Mouse (Mus musculus): ENCODE results near the gene Snd1. TPM values are rescaled to one million over a fixed set of nuclear protein-coding genes. Genes with fewer than 3 reads are reported as not detected.

Snd1 gene
- polyA plus RNA-seq, 1 experiment, result 155 TPM

- Histone ChIP-seq H3K36me3 (ENCODE audit: control insufficient read depth, insufficient read depth) (peaks cover 20% of the 10 kb centered on the region), H3K79me3 (ENCODE audit: low read depth) (peaks cover 52% of the 10 kb centered on the region), H3K4me3 (ENCODE audit: insufficient read depth, poor library complexity, severe bottlenecking) (no peak overlapping the region), H3K79me2 (ENCODE audit: control insufficient read depth, insufficient read depth) (peaks cover 92% of the 10 kb centered on the region), H3K27me3 (ENCODE audit: control insufficient read depth, insufficient read depth, insufficient read length) (no peaks in the 10 kb centered on the region), H3ac (ENCODE audit: control insufficient read depth, insufficient read length, low read depth) (no peak overlapping the region)
- TF ChIP-seq FOSL1 (IDR thresholded peaks at IDR 0.05; ENCODE audit: insufficient read depth, low read length, poor library complexity, severe bottlenecking) (no peak), MYOD1 (IDR thresholded peaks at IDR 0.05; ENCODE audit: control insufficient read depth, insufficient read length, low read depth) (no peak), MYOG (IDR thresholded peaks at IDR 0.05; ENCODE audit: control insufficient read depth, extremely low read depth, insufficient read length) (no peak), USF1 (IDR thresholded peaks at IDR 0.05; ENCODE audit: low read depth) (no peak), CEBPB (IDR thresholded peaks at IDR 0.05; ENCODE audit: low read depth) (no peak), CTCF (IDR thresholded peaks at IDR 0.05; ENCODE audit: control insufficient read depth, insufficient read depth, insufficient read length) (no peak), MAX (IDR thresholded peaks at IDR 0.05) (no peak)
These were observed 143.4 kb downstream of the Snd1 start for GRCm38 (mm10) chr6:28618299-28618698.

GRCm38 (mm10) chr6:28618751-28619153 lies 143.8 kb downstream of the Snd1 start:
- TF ChIP-seq MYOG (IDR thresholded peaks at IDR 0.05; ENCODE audit: control insufficient read depth, extremely low read depth, insufficient read length), result no peak
- TF ChIP-seq USF1 (IDR thresholded peaks at IDR 0.05; ENCODE audit: low read depth), result no peak
- no peak for TF ChIP-seq CEBPB (IDR thresholded peaks at IDR 0.05; ENCODE audit: low read depth)
- TF ChIP-seq MAX (IDR thresholded peaks at IDR 0.05), result no peak
- TF ChIP-seq CTCF (IDR thresholded peaks at IDR 0.05; ENCODE audit: control insufficient read depth, insufficient read depth, insufficient read length), result no peak
- Histone ChIP-seq H3K27me3 (ENCODE audit: control insufficient read depth, insufficient read depth, insufficient read length) (no peaks in the 10 kb centered on the region), H3ac (ENCODE audit: control insufficient read depth, insufficient read length, low read depth) (no peak overlapping the region), H3K79me3 (ENCODE audit: low read depth) (peaks cover 51% of the 10 kb centered on the region), H3K79me2 (ENCODE audit: control insufficient read depth, insufficient read depth) (peaks cover 92% of the 10 kb centered on the region), H3K4me3 (ENCODE audit: insufficient read depth, poor library complexity, severe bottlenecking) (no peak overlapping the region), H3K36me3 (ENCODE audit: control insufficient read depth, insufficient read depth) (peaks cover 20% of the 10 kb centered on the region)

- no peak overlapping the region for H3K4me3 ChIP-seq (ENCODE audit: insufficient read depth, poor library complexity, severe bottlenecking)
- TF ChIP-seq USF1 (IDR thresholded peaks at IDR 0.05; ENCODE audit: low read depth), result no peak
- TF ChIP-seq MAX (IDR thresholded peaks at IDR 0.05), result no peak
- no peak for TF ChIP-seq FOSL1 (IDR thresholded peaks at IDR 0.05; ENCODE audit: insufficient read depth, low read length, poor library complexity, severe bottlenecking)
- TF ChIP-seq MYOG (IDR thresholded peaks at IDR 0.05; ENCODE audit: control insufficient read depth, extremely low read depth, insufficient read length), result no peak
- TF ChIP-seq CTCF (IDR thresholded peaks at IDR 0.05; ENCODE audit: control insufficient read depth, insufficient read depth, insufficient read length), result no peak
- TF ChIP-seq MYOD1 (IDR thresholded peaks at IDR 0.05; ENCODE audit: control insufficient read depth, insufficient read length, low read depth), result no peak
- no peak for TF ChIP-seq CEBPB (IDR thresholded peaks at IDR 0.05; ENCODE audit: low read depth)
- peaks cover 91% of the 10 kb centered on the region for H3K79me2 ChIP-seq (ENCODE audit: control insufficient read depth, insufficient read depth)
These were observed 146.5 kb downstream of the Snd1 start for GRCm38 (mm10) chr6:28621431-28621830.

GRCm38 (mm10) chr6:28621961-28622360 lies 147.0 kb downstream of the Snd1 start:
- Histone ChIP-seq H3K4me3 (ENCODE audit: insufficient read depth, poor library complexity, severe bottlenecking) (no peak overlapping the region), H3K79me2 (ENCODE audit: control insufficient read depth, insufficient read depth) (peaks cover 89% of the 10 kb centered on the region), H3K27me3 (ENCODE audit: control insufficient read depth, insufficient read depth, insufficient read length) (no peaks in the 10 kb centered on the region), H3K36me3 (ENCODE audit: control insufficient read depth, insufficient read depth) (peaks cover 41% of the 10 kb centered on the region), H3K79me3 (ENCODE audit: low read depth) (peaks cover 29% of the 10 kb centered on the region), H3ac (ENCODE audit: control insufficient read depth, insufficient read length, low read depth) (no peak overlapping the region)
- TF ChIP-seq CTCF (IDR thresholded peaks at IDR 0.05; ENCODE audit: control insufficient read depth, insufficient read depth, insufficient read length), result no peak
- TF ChIP-seq MAX (IDR thresholded peaks at IDR 0.05), result no peak
- TF ChIP-seq MYOD1 (IDR thresholded peaks at IDR 0.05; ENCODE audit: control insufficient read depth, insufficient read length, low read depth), result no peak

More at GRCm38 (mm10) chr6:28621431-28621830, 146.5 kb downstream of the Snd1 start:
- Histone ChIP-seq H3K36me3 (ENCODE audit: control insufficient read depth, insufficient read depth) (peaks cover 36% of the 10 kb centered on the region), H3ac (ENCODE audit: control insufficient read depth, insufficient read length, low read depth) (no peak overlapping the region), H3K27me3 (ENCODE audit: control insufficient read depth, insufficient read depth, insufficient read length) (no peaks in the 10 kb centered on the region), H3K79me3 (ENCODE audit: low read depth) (peaks cover 34% of the 10 kb centered on the region)

- Histone ChIP-seq H3K27me3 (ENCODE audit: control insufficient read depth, insufficient read depth, insufficient read length) (no peaks in the 10 kb centered on the region), H3K4me3 (ENCODE audit: insufficient read depth, poor library complexity, severe bottlenecking) (no peak overlapping the region), H3K79me3 (ENCODE audit: low read depth) (peaks cover 28% of the 10 kb centered on the region), H3K79me2 (ENCODE audit: control insufficient read depth, insufficient read depth) (peaks cover 84% of the 10 kb centered on the region), H3K36me3 (ENCODE audit: control insufficient read depth, insufficient read depth) (peaks cover 46% of the 10 kb centered on the region), H3ac (ENCODE audit: control insufficient read depth, insufficient read length, low read depth) (no peak overlapping the region)
- no peak for TF ChIP-seq CEBPB (IDR thresholded peaks at IDR 0.05; ENCODE audit: low read depth)
These were observed 147.6 kb downstream of the Snd1 start for GRCm38 (mm10) chr6:28622522-28622921.

- peaks cover 84% of the 10 kb centered on the region for H3K79me2 ChIP-seq (ENCODE audit: control insufficient read depth, insufficient read depth)
- no peak overlapping the region for H3K4me3 ChIP-seq (ENCODE audit: insufficient read depth, poor library complexity, severe bottlenecking)
- TF ChIP-seq MYOD1 (IDR thresholded peaks at IDR 0.05; ENCODE audit: control insufficient read depth, insufficient read length, low read depth), result no peak
- no peak for TF ChIP-seq CEBPB (IDR thresholded peaks at IDR 0.05; ENCODE audit: low read depth)
- no peak for TF ChIP-seq CTCF (IDR thresholded peaks at IDR 0.05; ENCODE audit: control insufficient read depth, insufficient read depth, insufficient read length)
- no peak for TF ChIP-seq FOSL1 (IDR thresholded peaks at IDR 0.05; ENCODE audit: insufficient read depth, low read length, poor library complexity, severe bottlenecking)
- TF ChIP-seq MYOG (IDR thresholded peaks at IDR 0.05; ENCODE audit: control insufficient read depth, extremely low read depth, insufficient read length), result no peak
- TF ChIP-seq MAX (IDR thresholded peaks at IDR 0.05), result no peak
- no peak for TF ChIP-seq USF1 (IDR thresholded peaks at IDR 0.05; ENCODE audit: low read depth)
- H3K36me3 ChIP-seq (ENCODE audit: control insufficient read depth, insufficient read depth), result peaks cover 50% of the 10 kb centered on the region
- H3K27me3 ChIP-seq (ENCODE audit: control insufficient read depth, insufficient read depth, insufficient read length), result no peaks in the 10 kb centered on the region
- peaks cover 26% of the 10 kb centered on the region for H3K79me3 ChIP-seq (ENCODE audit: low read depth)
- no peak overlapping the region for H3ac ChIP-seq (ENCODE audit: control insufficient read depth, insufficient read length, low read depth)
These were observed 148.0 kb downstream of the Snd1 start for GRCm38 (mm10) chr6:28622963-28623362.

All from C2C12 (cell line).